Mouse (Mus musculus): ENCODE measurements around the gene Olfr1342. TPM values are rescaled to one million over a fixed set of nuclear protein-coding genes. Genes with fewer than 3 reads are reported as not detected.

Olfr1342 gene
- polyA plus RNA-seq (2012; rRNA removed): 7.2 and 12.8 TPM in 2 replicates

DNA sequence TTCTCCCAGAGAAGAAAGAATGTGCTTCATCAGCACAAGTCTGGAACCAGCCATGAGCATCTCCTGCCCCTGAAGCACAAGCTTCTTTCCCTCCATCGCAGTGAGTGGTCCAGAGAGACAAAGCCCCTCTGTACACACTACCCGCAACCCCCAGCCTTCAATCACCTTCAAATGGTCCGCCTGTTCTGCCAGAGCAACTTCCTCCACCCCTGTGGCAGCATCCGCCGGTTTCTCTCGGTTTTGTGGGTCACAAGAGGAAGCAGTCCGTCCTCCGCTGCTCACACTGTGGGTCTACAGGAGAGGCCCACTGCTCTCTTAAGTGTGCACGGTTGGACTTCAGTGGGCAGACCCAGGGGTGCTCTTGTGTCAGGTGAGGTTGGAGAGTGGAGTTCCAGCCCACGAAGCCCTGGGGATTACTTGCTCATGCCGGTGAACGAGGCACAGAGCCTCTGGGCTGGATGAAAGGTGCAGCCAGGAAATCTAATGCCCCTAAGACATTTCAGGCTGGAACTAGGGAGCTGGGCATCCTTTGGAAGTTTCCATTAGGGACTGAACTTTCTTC is at the start of gene Olfr1342:
TSS of gene Olfr1342 (minus strand) at position 345 of the 562 bp plus-strand sequence.
- 35% methylated on average over 12 of the region's 12 CpGs for WGBS
- Histone ChIP-seq H3K4me1 (ENCODE audit: control insufficient read depth, insufficient read depth, low read length) (no peaks in the 10 kb centered on the region), H3K4me3 (replicated peaks; ENCODE audit: extremely low read depth, low read depth, low read length) (no peak within 1 kb of the TSS)
- TF ChIP-seq CTCF (IDR thresholded peaks at IDR 0.05; ENCODE audit: insufficient read depth, low read length) (no peak), POLR2A (IDR thresholded peaks at IDR 0.05; ENCODE audit: borderline replicate concordance, extremely low read depth, low read depth, low read length) (no peak)
- no peak for DNase-seq

DNA sequence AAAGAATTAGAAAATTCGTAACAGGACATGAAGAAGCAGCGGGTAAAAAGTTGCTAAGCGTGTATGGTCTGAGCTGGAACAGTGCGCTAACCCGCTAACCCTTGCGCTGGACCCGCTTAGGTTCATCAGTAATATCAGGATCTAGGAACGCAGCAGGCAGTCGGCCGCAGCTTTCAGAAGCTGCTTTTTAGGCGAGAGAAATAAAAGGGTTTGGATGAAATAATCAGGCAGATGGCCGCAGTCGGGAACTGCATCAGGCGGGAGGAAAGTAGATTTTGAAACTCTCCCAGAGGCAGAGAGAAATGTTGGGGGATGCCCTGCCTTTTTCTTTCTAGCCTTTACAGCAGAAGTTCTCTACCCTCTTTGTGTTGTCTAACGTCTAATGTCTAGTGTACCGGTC is 49.3 kb upstream of the Olfr1342 start:
- Histone ChIP-seq H3K4me1 (ENCODE audit: control insufficient read depth, insufficient read depth, low read length) (no peaks in the 10 kb centered on the region), H3K4me3 (replicated peaks; ENCODE audit: extremely low read depth, low read depth, low read length) (no peak overlapping the region)
- no peak for DNase-seq
- WGBS: 13% methylated on average over 16 of the region's 16 CpGs
- TF ChIP-seq CTCF (IDR thresholded peaks at IDR 0.05; ENCODE audit: insufficient read depth, low read length) (no peak), POLR2A (IDR thresholded peaks at IDR 0.05; ENCODE audit: borderline replicate concordance, extremely low read depth, low read depth, low read length) (no peak)

DNA sequence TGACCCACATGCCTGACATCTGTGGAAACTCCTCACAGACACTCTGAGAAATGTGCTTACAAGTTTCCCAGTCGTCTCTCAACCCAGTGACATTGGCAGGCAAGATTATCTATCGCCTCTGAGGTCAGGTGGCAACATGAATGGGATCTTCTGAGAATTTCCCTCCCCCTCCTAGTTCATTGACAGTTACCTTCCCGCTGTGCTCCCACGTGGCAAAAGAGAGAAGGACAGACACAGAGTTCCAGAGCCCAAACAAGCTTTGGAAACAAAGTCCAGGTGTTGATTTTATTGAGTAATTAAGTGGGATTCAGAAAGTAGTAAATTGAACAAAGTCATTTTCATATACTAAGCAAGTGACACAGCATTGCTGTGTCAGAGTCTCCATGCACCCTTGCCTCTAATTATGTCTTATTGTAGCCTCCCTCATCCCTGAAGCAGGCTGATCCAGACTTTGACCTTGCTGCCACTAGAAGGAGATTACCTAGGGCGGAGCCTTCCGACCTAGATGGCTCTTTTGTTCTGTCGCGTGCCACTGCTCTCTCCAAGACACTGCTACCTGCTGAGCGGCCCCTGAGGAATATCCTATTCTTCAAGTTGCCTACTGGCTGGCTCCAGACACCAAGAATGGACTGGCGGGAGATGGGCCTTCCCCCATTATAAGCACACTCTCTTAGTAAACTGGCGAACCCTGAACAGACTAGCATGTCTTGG is 48.6 kb upstream of the Olfr1342 start:
- Histone ChIP-seq H3K4me1 (ENCODE audit: control insufficient read depth, insufficient read depth, low read length) (no peaks in the 10 kb centered on the region), H3K4me3 (replicated peaks; ENCODE audit: extremely low read depth, low read depth, low read length) (no peak overlapping the region)
- 8% methylated on average over 11 of the region's 11 CpGs for WGBS
- DNase-seq: no peak
- TF ChIP-seq CTCF (IDR thresholded peaks at IDR 0.05; ENCODE audit: insufficient read depth, low read length) (no peak), POLR2A (IDR thresholded peaks at IDR 0.05; ENCODE audit: borderline replicate concordance, extremely low read depth, low read depth, low read length) (no peak)

DNA sequence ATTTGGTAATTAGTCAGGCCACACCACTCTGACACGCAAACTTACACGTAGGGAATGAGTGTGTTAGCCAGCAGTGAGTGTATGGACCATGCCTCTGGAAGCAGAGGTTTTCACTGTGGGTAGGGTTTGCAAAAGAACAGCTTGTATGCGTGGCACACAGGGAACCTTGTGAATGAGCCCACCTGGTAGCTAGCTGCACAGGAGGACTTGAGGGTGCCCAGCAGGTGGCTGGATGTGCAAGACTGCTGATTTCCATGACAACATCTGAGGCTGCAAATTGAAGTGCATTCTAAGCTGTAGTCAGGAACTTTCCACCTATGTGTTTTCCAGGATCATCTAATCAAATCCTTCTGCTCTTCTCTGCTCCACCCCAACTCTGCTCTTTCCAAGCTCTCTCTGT is 47.0 kb upstream of the Olfr1342 start:
- 57% methylated on average over 3 of the region's 3 CpGs for WGBS

GRCm38 (mm10) chr4:118731875-118732274 is 39.3 kb upstream of the Olfr1342 start, which contains the start of gene Olfr1339:
Gene Olfr1339 (plus strand): TSS chr4:118732175.
- WGBS: 86% methylated on average over 1 of the region's 1 CpGs
- DNase-seq: no peak
- Histone ChIP-seq H3K4me3 (replicated peaks; ENCODE audit: extremely low read depth, low read depth, low read length) (no peak within 1 kb of the TSS), H3K4me1 (ENCODE audit: control insufficient read depth, insufficient read depth, low read length) (no peaks in the 10 kb centered on the region)
- TF ChIP-seq CTCF (IDR thresholded peaks at IDR 0.05; ENCODE audit: insufficient read depth, low read length) (no peak), POLR2A (IDR thresholded peaks at IDR 0.05; ENCODE audit: borderline replicate concordance, extremely low read depth, low read depth, low read length) (no peak)

More for the DNA sequence above, 47.0 kb upstream of the Olfr1342 start:
- no peaks in the 10 kb centered on the region for H3K4me1 ChIP-seq (ENCODE audit: control insufficient read depth, insufficient read depth, low read length)
- no peak overlapping the region for H3K4me3 ChIP-seq (replicated peaks; ENCODE audit: extremely low read depth, low read depth, low read length)
- TF ChIP-seq CTCF (IDR thresholded peaks at IDR 0.05; ENCODE audit: insufficient read depth, low read length) (no peak), POLR2A (IDR thresholded peaks at IDR 0.05; ENCODE audit: borderline replicate concordance, extremely low read depth, low read depth, low read length) (no peak)
- no peak for DNase-seq

DNA sequence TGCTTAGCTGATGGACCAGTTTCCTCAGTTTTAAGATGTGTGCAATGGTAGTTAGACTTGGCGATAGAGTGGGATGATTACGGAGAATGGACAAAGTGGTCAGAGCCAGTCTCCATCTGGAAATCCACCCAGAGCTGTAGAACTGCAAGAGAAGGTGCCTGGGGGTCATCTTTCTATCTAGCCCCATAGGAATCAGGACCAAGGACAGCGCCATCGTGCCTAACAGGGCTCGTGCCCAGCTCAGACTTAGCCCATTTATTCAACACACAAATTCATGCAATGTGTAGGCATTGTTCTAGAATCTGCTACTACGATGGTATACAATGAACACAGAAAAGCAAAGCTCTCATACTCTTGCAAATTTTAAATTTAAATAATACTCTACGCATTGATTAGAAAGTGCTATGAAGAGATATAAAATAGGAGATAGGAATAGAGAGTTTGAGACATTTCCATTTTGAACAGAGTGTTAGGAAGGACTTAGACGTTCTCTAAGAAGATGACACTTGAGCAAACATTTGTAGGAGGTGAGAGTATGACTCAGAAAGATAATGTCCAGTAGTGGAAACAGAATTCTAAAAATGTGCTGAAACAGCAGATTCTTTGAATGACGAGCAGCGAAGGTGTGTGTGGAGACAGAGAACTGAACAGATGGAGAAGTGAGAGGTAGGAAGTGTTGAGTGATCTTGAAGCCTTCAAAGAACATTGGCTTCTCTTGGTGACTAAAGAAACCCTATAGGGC is 29.4 kb upstream of the Olfr1342 start:
- H3K4me1 ChIP-seq (ENCODE audit: control insufficient read depth, insufficient read depth, low read length): no peaks in the 10 kb centered on the region
- 52% methylated on average over 10 of the region's 10 CpGs for WGBS
- no peak for DNase-seq
- TF ChIP-seq POLR2A (IDR thresholded peaks at IDR 0.05; ENCODE audit: borderline replicate concordance, extremely low read depth, low read depth, low read length): no peak
- no peak for TF ChIP-seq CTCF (IDR thresholded peaks at IDR 0.05; ENCODE audit: insufficient read depth, low read length)
- H3K4me3 ChIP-seq (replicated peaks; ENCODE audit: extremely low read depth, low read depth, low read length): no peak overlapping the region

DNA sequence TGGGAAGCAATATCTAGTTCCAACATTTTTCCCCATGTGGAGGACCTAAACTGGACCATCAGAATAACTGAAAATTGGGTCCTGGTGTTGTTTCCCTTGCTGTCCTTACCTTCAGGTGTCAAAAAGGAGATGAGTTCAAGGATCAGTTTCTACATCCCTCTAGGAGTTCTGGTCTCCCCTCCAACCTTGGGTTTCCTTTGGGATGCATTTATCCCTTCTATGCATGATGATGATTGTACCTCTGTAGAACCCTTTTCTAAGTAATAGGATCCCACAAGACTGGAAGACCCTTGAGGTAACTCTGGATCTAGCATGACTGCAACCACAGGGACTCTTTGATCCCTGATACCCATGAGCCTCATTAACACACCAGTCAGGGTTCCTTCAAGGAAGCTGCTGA is 27.3 kb upstream of the Olfr1342 start, which contains the start of gene Olfr1340:
TSS of gene Olfr1340 (plus strand) at position 301 of the 400 bp plus-strand sequence.
- Histone ChIP-seq H3K4me1 (ENCODE audit: control insufficient read depth, insufficient read depth, low read length) (no peaks in the 10 kb centered on the region), H3K4me3 (replicated peaks; ENCODE audit: extremely low read depth, low read depth, low read length) (no peak within 1 kb of the TSS)
- no peak for TF ChIP-seq CTCF (IDR thresholded peaks at IDR 0.05; ENCODE audit: insufficient read depth, low read length)
- TF ChIP-seq POLR2A (IDR thresholded peaks at IDR 0.05; ENCODE audit: borderline replicate concordance, extremely low read depth, low read depth, low read length): no peak
- no peak for DNase-seq

DNA sequence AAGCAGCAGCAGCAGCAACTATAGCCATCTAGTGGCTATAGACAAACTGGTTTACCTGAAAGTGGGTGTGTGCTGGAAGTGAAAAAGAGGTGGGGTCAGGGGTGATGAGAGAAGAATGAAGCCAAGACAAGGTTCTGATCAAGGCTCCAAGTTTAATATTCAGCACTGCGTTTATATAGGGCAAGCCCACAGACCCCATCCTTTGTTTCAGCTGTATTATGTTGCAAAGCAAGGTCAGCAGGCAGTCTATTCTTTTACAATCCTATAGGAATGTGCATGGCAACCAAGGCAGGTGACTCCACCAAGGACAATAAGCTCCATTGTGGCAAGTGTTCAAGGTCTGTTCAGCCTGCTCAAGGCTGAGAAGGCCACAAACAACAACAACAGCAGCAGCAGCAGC is 19.1 kb upstream of the Olfr1342 start:
- WGBS: 79% methylated on average over 1 of the region's 1 CpGs
- no peak for DNase-seq
- no peak overlapping the region for H3K4me3 ChIP-seq (replicated peaks; ENCODE audit: extremely low read depth, low read depth, low read length)
- H3K4me1 ChIP-seq (ENCODE audit: control insufficient read depth, insufficient read depth, low read length): no peaks in the 10 kb centered on the region
- TF ChIP-seq CTCF (IDR thresholded peaks at IDR 0.05; ENCODE audit: insufficient read depth, low read length) (no peak), POLR2A (IDR thresholded peaks at IDR 0.05; ENCODE audit: borderline replicate concordance, extremely low read depth, low read depth, low read length) (no peak)

DNA sequence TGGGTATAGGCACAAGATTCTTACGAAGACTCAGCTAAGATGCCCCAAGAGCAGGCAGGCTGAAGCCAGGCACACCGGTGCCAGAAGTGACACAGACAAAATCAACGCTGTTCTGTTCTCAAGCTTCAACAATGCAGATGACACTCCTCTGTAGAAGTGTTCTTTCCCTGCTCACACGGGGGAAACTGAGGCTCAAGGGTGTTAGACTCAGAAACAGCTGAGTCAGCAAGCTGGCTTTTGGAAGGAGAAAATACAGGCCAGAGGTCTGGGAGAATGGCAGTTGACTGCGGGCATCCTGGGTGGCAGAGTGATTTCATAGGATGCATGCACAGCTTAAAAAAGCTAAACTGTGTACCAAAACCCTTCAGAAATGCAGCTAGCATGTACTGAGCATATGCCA is 15.5 kb upstream of the Olfr1342 start:
- no peak for DNase-seq
- TF ChIP-seq POLR2A (IDR thresholded peaks at IDR 0.05; ENCODE audit: borderline replicate concordance, extremely low read depth, low read depth, low read length) (no peak), CTCF (IDR thresholded peaks at IDR 0.05; ENCODE audit: insufficient read depth, low read length) (no peak)
- H3K4me3 ChIP-seq (replicated peaks; ENCODE audit: extremely low read depth, low read depth, low read length): no peak overlapping the region
- no peaks in the 10 kb centered on the region for H3K4me1 ChIP-seq (ENCODE audit: control insufficient read depth, insufficient read depth, low read length)
- whole genome bisulfite sequencing: 76% methylated on average over 5 of the region's 5 CpGs
